Mouse (Mus musculus) limb, embryonic 14.5 days (tissue): ENCODE measurements at regions not wholly inside any gene's neighbourhood (a gene's known extent, or its start where the extent isn't known, plus 50 kb on each side); places are given as distances from the start of the nearest gene placed in this dataset.

Source experiments
- ATAC-seq: fragments of 200-750 bp; cut with Nextera tagmentation; 2 replicates; pipeline ENCODE4 v1.8.0; 2017; ENCODE audit warnings: low read depth, moderate number of reproducible peaks, moderate TSS enrichment; ENCODE audit not compliant: low FRiP score
- DNase-seq: peaks from one replicate; pipeline ENCODE4 v3.0.0-alpha.2; 2015; ENCODE audit warnings: low spot score
- H3K27ac ChIP-seq: fragments of 300-500 bp; sonication (generic); replicated peaks from 2 replicates; pipeline ENCODE4 v1.5.1; 2014; ENCODE audit warnings: low read depth, mild to moderate bottlenecking, low read length, moderate library complexity, mixed read lengths
- H3K27me3 ChIP-seq: fragments of 300-500 bp; sonication (generic); 2 replicates; pipeline ENCODE4 v1.6.1; 2014; ENCODE audit warnings: low read length, mixed read lengths; ENCODE audit not compliant: control insufficient read depth, insufficient read depth
- H3K36me3 ChIP-seq: fragments of 300-500 bp; sonication (generic); 2 replicates; pipeline ENCODE4 v1.6.1; 2014; ENCODE audit warnings: mild to moderate bottlenecking, low read length, moderate library complexity, mixed read lengths; ENCODE audit not compliant: control insufficient read depth, insufficient read depth
- H3K4me1 ChIP-seq: fragments of 300-500 bp; sonication (generic); 2 replicates; pipeline ENCODE4 v1.6.1; 2014; ENCODE audit warnings: antibody characterized with exemption, low read length, mixed read lengths; ENCODE audit not compliant: control insufficient read depth, insufficient read depth
- H3K4me2 ChIP-seq: fragments of 300-500 bp; sonication (generic); replicated peaks from 2 replicates; pipeline ENCODE4 v1.6.1; 2014; ENCODE audit warnings: low read depth, mild to moderate bottlenecking, low read length, moderate library complexity; ENCODE audit not compliant: severe bottlenecking
- H3K4me3 ChIP-seq: fragments of 300-500 bp; sonication (generic); replicated peaks from 2 replicates; pipeline ENCODE4 v1.5.1; 2014; ENCODE audit warnings: low read length
- H3K9ac ChIP-seq: fragments of 300-500 bp; sonication (generic); 2 replicates; pipeline ENCODE4 v1.6.1; 2014; ENCODE audit warnings: mild to moderate bottlenecking, low read depth, low read length, moderate library complexity; ENCODE audit not compliant: severe bottlenecking
- H3K9me3 ChIP-seq: fragments of 300-500 bp; sonication (generic); 2 replicates; pipeline ENCODE4 v1.6.1; 2016; ENCODE audit warnings: low read length; ENCODE audit not compliant: control insufficient read depth
- POLR2A ChIP-seq: fragments of 200-500 bp; IDR thresholded peaks from 2 replicates; pipeline ENCODE4 v1.8.0; 2012; ENCODE audit warnings: inconsistent platforms, mild to moderate bottlenecking, moderate library complexity, borderline replicate concordance; ENCODE audit not compliant: insufficient read depth, insufficient read length; ENCODE audit errors: extremely low read depth
- WGBS: fragments of 180-500 bp; shearing (Covaris S2); extraction: QIAGEN DNeasy Blood & Tissue Kit; methylation state at CpG from one replicate; pipeline ENCODE4 v1.1.7; 2014; 5-methylcytosine and 5-hydroxymethylcytosine counted together

DNA sequence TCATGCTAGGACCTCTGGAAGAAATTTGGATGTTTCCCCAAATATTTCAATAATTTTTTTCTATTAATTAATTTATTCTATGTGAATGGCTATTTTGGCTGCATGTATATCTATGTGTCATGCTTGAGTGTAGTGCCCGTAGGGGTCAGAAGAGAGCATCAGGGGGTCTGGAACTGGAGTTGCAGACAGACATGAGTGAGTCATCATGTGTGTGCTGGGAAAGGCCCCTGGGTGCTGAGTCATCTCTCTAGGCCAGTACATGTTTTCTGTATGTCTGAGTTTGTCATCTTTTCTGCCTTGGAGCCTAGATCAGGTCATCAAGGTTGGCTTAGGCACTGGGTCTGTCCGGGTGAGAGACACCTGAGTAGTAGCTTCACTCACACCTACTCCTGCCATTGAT is 172.0 kb upstream of the Lyplal1 start:
- 84% methylated on average over 2 of the region's 2 CpGs for WGBS
- H3K4me2 ChIP-seq, result no peak overlapping the region
- no peak overlapping the region for H3K27ac ChIP-seq
- no peak overlapping the region for H3K4me3 ChIP-seq
- H3K4me1 ChIP-seq, result no peaks in the 10 kb centered on the region
- no peak overlapping the region for H3K9ac ChIP-seq
- DNase-seq (no peak), ATAC-seq (no peak)
- H3K36me3 ChIP-seq, result no peaks in the 10 kb centered on the region
- H3K27me3 ChIP-seq, result no peaks in the 10 kb centered on the region
- no peak for TF ChIP-seq POLR2A
- H3K9me3 ChIP-seq, result no peaks in the 10 kb centered on the region

DNA sequence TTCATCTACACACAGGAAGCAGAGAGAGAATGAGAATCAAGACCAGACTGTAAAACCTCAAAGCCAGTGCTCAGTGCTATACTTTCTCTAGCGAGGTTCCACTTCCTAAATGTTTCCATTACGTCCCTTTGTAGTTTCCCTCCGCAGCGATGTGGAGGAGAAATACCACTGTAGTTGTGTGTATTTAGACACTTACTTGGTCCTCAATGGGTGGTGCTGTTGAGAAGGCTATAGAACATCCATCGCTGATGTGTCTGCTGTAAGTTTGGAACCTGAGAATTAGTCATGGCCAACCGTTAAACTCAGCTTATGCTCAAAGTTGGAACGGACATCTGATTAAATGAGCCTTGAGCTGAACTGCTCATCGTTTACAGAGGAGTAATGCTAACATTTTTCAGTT is 170.7 kb upstream of the Lyplal1 start:
- H3K9me3 ChIP-seq, result no peaks in the 10 kb centered on the region
- H3K4me2 ChIP-seq, result no peak overlapping the region
- H3K27me3 ChIP-seq, result no peaks in the 10 kb centered on the region
- no peaks in the 10 kb centered on the region for H3K4me1 ChIP-seq
- H3K36me3 ChIP-seq, result no peaks in the 10 kb centered on the region
- no peak for TF ChIP-seq POLR2A
- DNase-seq (no peak), ATAC-seq (no peak)
- no peak overlapping the region for H3K4me3 ChIP-seq
- 71% methylated on average over 8 of the region's 8 CpGs for WGBS
- H3K9ac ChIP-seq, result no peak overlapping the region
- H3K27ac ChIP-seq, result no peak overlapping the region

DNA sequence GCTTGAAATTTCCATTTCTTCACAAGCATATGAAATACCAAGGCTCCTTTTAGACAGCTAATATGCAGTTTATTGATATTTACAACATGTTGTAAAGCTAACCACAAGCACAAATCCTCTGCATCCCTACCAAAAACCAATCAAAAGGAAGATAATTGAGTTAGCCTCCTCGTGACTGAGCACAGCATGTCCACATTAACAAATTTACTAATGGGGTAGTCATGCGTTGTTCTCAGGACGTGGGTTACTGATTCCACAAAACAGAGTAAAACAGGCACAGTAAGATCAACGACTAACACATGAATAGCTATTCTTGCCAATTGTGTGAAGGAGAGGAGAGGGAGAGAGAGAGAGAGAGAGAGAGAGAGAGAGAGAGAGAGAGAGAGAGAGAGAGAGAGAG is 169.3 kb upstream of the Lyplal1 start:
- DNase-seq (no peak), ATAC-seq (no peak)
- Histone ChIP-seq H3K27me3 (no peaks in the 10 kb centered on the region), H3K27ac (no peak overlapping the region), H3K36me3 (no peaks in the 10 kb centered on the region), H3K4me2 (no peak overlapping the region), H3K4me3 (no peak overlapping the region), H3K4me1 (no peaks in the 10 kb centered on the region), H3K9ac (no peak overlapping the region), H3K9me3 (no peaks in the 10 kb centered on the region)
- TF ChIP-seq POLR2A, result no peak
- WGBS, result 34% methylated on average over 4 of the region's 4 CpGs

DNA sequence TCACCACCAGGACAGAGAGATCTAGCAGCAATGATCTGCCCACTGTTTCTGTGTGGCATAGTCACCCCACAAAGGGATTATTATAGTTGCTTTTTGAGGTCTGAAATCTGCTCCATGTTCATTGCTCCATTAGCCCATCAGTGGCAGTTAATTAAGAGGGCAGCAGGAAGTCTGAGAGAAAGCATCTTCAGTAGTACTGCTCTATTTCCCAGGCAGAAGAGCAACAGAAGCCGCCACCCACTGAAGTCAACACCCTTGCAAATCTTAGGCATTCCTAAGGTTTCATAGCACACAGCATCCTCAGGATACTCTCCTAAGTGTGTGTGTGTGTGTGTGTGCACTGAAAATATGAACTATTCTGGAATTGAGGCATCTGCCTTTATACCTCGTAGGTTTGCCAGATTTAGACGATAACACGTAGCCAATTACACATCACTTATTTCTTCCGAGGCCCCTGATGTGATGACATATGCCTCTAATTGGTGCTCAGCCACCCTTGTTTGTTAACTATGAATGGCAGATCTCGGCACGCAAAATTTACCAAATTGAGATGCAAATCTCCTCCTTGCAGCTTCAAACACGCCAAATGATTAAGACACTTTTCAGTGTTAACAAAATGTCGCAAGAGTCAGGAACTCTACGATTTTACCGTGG is 161.0 kb upstream of the Lyplal1 start:
- no peak overlapping the region for H3K4me2 ChIP-seq
- H3K9ac ChIP-seq, result no peak overlapping the region
- H3K27ac ChIP-seq, result no peak overlapping the region
- TF ChIP-seq POLR2A, result no peak
- no peak overlapping the region for H3K4me3 ChIP-seq
- DNase-seq (no peak), ATAC-seq (no peak)
- H3K27me3 ChIP-seq, result no peaks in the 10 kb centered on the region
- H3K9me3 ChIP-seq, result no peaks in the 10 kb centered on the region
- H3K4me1 ChIP-seq, result no peaks in the 10 kb centered on the region
- 77% methylated on average over 11 of the region's 11 CpGs for WGBS
- no peaks in the 10 kb centered on the region for H3K36me3 ChIP-seq

DNA sequence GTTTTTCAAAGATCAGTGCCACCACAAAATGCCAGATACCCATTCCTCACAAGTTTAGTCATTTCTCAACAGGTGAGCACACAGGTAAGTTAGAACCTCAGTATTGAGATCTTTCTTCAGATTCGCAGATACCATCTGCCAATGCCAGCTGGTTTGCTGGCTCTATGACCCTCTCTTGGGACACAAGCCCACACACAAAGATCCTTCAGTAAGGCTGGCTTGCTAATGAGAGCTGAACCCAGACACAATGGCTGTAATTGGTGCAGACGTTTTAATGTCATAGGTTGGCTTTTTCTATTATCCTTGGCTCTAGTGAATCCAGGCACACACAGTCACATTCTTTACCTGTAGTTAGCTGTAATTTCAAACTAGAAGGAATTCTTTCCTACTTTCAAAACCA is 154.3 kb upstream of the Lyplal1 start:
- no peak overlapping the region for H3K27ac ChIP-seq
- H3K4me2 ChIP-seq, result no peak overlapping the region
- no peaks in the 10 kb centered on the region for H3K36me3 ChIP-seq
- H3K9ac ChIP-seq, result no peak overlapping the region
- DNase-seq, result no peak
- no peaks in the 10 kb centered on the region; the same call in 1 of the 2 replicates for H3K9me3 ChIP-seq
- H3K27me3 ChIP-seq, result no peaks in the 10 kb centered on the region
- no peak overlapping the region for H3K4me3 ChIP-seq
- no peaks in the 10 kb centered on the region for H3K4me1 ChIP-seq
- WGBS, result 48% methylated on average over 2 of the region's 2 CpGs
- TF ChIP-seq POLR2A, result no peak
- ATAC-seq, result no peak

DNA sequence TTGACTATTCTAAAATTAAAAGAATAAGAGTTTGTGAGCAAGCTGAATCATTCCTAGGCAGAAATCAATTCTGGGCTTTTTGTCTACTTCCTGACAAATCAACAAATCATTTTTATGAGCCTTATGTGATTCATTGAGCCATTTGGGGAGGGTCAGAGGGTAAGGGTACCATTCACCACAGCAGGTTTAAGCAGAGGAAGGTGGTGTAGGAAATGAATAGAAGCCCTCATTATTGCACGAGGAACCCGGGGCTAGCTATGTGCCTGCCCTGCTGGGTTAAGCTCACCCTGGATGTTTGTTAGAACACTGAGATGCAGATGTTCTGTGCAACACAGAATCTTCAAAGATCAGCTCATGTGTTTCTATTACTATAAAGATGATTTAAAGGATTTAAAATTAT is 150.2 kb upstream of the Lyplal1 start:
- Histone ChIP-seq H3K36me3 (no peaks in the 10 kb centered on the region), H3K27me3 (no peaks in the 10 kb centered on the region), H3K9ac (no peak overlapping the region), H3K4me1 (peaks cover 6% of the 10 kb centered on the region), H3K4me2 (no peak overlapping the region), H3K4me3 (no peak overlapping the region), H3K9me3 (no peaks in the 10 kb centered on the region; the same call in 1 of the 2 replicates), H3K27ac (no peak overlapping the region)
- no peak for DNase-seq
- no peak for TF ChIP-seq POLR2A
- no peak for ATAC-seq
- 13% methylated on average over 2 of the region's 2 CpGs for WGBS
